Mouse (Mus musculus): Measurements from ENCODE around the gene 5730596B20Rik. TPM values are rescaled to one million over a fixed set of nuclear protein-coding genes. Genes with fewer than 3 reads are reported as not detected.

The 5730596B20Rik gene
- total RNA-seq, 2 experiments from 2014 or later = not detected

DNA sequence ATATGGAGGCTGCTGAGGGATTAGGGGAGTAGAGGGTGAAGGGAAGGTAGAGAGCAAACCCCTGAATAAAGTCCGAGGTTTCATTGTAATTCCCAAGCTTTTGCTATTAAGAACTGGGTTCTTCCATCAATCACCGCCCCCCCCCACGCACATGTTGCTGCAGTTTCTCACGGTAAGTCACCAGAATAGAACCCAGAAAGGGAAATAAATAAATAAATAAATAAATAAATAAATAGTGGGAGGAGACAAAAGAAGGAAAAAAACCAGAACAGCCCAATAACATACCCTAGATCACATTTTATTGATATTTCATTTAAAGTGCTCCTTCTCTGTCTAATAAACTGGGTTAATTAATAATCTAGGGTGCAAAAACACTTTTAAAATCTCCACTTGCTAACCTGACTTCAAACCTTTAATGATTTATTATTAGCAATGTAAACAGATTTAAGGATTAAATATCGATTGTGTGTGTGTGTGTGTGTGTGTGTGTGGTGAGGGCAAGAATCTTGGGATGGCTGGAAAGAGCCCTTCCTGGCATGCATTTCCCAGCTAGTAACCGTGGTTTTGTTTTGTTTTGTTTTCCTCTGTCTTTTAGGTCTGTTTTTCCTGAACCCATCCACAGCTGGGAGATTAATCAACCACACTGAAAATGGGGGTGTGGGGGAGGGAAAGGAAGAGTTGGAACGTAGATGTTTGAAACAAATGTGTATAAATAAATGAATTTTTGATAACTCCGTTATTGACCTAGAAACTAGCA is 15.8 kb upstream of the 5730596B20Rik start:
- DNase-seq (ENCODE audit: low spot score) = no peak
- intact Hi-C loops (cut with DNase I) = loop anchor here (5.0 kb wide), 2 partner anchors 36 to 979 kb away; no protein-coding TSS in a partner anchor

DNA sequence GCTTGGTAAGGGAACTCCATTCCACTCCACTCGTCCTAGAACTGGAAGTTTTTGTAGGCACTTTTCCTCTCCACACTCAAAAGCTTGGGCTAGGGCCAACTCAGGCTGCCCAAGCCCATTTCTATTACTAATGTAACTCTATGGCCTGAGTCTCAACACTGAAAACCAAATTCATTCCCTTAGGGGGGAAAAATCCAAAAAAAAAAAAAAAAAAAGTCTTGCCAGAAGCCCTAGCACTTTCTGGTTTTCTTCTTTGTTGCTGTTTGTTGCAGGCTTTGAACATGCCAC is 15.3 kb upstream of the 5730596B20Rik start:
- intact Hi-C loops (cut with DNase I) = loop anchor here (5.0 kb wide), 2 partner anchors 35 to 980 kb away; no protein-coding TSS in a partner anchor

GRCm38 (mm10) chr6:52162611-52163365 is 14.5 kb upstream of the 5730596B20Rik start:
- no peak for DNase-seq (ENCODE audit: low spot score)
- intact Hi-C loops (cut with DNase I) = loop anchor here (5.0 kb wide), 2 partner anchors 35 to 980 kb away; no protein-coding TSS in a partner anchor

More for the DNA sequence above, 15.3 kb upstream of the 5730596B20Rik start:
- no peak for DNase-seq (ENCODE audit: low spot score)

DNA sequence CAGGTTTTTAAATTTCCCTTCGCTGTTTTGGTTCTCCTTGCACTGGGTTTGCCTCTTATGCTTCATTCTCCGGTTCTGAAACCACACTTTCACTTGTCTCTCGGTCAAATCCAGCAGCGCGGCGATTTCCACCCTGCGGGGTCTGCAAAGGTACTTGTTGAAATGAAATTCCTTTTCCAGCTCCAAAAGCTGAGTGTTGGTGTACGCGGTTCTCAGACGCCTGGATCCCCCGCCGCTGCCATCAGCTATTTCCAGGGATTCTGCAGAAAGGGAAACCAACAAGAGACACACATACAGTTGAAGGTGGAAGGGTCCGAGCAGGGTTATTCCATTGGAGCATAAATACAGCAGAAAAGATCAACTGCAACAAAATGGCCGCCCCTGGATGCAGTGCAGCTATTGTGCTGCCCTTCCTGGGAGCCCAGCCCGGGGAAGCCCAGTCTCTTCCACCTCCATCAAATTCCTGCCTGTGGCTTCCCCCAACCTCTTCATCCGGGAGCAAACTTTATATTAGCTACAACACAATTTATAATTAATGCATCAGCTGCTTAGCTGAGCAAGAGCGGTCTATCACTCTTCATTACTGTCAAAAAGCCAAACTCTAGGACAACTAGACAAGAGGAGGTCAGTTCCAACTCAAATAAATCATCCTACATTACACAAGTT is 13.8 kb upstream of the 5730596B20Rik start:
- no peak for DNase-seq (ENCODE audit: low spot score)
- intact Hi-C loops (cut with DNase I) = loop anchor here (5.0 kb wide), 2 partner anchors 34 to 981 kb away; no protein-coding TSS in a partner anchor

- intact Hi-C loops (cut with DNase I) = loop anchor here (5.0 kb wide), 2 partner anchors 33 to 982 kb away; no protein-coding TSS in a partner anchor
- no peak for DNase-seq (ENCODE audit: low spot score)
These were observed 13.2 kb upstream of the 5730596B20Rik start for GRCm38 (mm10) chr6:52164051-52164625.

- intact Hi-C loops (cut with DNase I) = loop anchor here (5.0 kb wide), 2 partner anchors 32 to 983 kb away; no protein-coding TSS in a partner anchor
- no peak for DNase-seq (ENCODE audit: low spot score)
These were observed 12.5 kb upstream of the 5730596B20Rik start, which contains the start of gene Hoxa2 for GRCm38 (mm10) chr6:52164626-52165440. Gene Hoxa2 (minus strand): TSS chr6:52164831.

DNA sequence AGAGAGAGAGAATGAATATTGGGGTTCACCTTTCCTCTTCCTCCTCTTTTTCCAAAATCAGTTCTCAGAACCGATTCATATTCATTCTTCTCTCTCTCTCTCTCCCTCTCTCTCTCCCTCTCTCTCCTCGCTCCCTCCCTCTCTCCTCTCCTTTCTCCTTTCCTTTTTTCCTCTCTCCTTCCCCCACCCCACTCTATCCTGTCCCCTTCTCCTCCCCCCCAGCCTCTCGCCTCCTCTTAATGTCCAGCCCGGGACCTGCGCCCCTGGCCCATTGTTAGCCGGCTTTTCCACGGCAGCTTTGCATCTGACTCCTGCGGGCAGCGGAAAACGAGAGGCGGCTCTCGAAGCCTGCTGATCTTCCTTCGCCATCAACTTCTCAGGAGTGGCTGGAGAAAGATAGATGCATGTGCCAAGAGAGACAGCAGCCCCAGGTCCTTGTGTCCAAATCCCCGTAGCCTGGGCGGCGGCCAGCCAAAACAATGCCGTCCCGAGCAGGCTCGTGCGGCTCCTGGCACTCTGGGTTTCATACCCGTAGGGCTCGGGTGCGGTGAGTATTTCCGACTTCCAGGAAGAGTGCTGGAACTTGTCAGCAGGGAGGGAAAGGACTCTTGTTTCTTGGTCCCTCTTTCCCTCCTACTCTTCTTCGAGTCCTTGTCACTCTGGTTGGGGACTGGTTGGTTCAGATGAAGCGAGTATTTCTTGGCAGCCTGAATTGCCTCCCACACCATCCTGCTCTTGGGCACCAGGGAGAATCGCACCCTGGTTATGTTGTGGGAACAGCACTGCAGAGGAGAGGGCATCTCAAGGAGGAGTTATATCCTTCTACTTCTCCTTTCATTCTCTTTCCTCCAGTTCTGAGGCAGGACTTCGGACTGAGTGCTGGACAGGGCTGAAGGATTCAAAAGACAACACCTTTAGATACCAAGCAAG is 11.6 kb upstream of the 5730596B20Rik start:
- no peak for DNase-seq (ENCODE audit: low spot score)
- intact Hi-C loops (cut with DNase I) = no loop called here

GRCm38 (mm10) chr6:52166431-52167077 is 10.7 kb upstream of the 5730596B20Rik start:
- no peak for DNase-seq (ENCODE audit: low spot score)
- intact Hi-C loops (cut with DNase I) = no loop called here

GRCm38 (mm10) chr6:52167176-52167575 is 10.1 kb upstream of the 5730596B20Rik start:
- intact Hi-C loops (cut with DNase I) = no loop called here
- DNase-seq (ENCODE audit: low spot score) = no peak

DNA sequence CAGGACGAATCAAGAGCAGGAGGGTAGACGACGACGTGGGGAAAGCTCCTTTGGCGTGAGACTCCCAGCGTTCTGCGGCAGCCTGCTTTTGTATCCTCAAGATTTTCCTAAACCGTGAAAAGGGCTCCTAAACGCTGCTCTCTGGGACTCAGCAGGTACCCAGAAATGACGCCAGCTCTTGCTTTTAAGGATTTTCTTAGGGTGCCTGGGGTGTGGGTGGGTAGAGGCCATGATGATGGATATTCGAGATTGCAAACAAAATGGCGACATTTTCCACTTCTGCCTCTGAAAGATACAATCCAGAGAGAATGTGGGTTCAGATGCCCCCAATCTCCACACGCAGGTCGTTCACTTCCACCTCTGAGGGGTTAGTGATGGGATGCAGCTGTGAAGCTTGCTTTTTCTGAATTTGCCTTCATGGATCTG is 9.5 kb upstream of the 5730596B20Rik start:
- DNase-seq (ENCODE audit: low spot score) = no peak
- intact Hi-C loops (cut with DNase I) = no loop called here

- intact Hi-C loops (cut with DNase I) = no loop called here
These were observed 8.9 kb upstream of the 5730596B20Rik start for GRCm38 (mm10) chr6:52168191-52169055.

DNA sequence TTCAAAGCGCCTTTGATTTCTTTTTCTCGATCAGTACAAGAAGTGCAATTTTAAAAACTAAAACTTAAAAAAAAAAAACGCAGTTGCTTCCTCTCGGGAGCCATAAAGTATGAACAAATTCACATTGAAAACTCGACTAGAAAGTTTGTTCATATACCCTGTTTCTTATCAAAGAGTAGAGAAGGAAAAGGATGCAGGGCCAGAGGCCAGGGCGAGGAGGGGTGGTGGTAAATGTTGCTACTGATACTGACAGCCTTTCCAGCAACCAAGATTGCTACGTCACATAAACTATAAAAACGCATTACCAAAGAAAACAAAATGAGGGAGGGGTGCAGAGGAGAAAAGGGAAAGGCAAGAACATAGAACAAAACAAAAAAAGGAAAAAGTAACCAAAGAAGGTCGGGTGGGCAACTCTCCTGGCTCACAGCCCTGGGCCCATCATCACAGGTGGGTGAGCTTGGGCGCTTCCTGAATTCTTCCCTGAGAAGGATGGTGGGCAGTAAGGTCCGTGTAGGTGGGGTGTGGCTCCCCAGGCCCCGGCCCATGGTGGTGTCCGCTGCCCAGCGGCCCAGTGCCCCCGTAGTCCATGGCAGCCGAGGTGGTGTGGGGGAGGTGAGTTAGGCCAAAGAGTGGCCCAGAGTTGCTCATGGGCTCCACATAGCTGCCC is 7.7 kb upstream of the 5730596B20Rik start:
- intact Hi-C loops (cut with DNase I) = no loop called here
- DNase-seq (ENCODE audit: low spot score) = no peak

More at GRCm38 (mm10) chr6:52168191-52169055, 8.9 kb upstream of the 5730596B20Rik start:
- DNase-seq (ENCODE audit: low spot score) = no peak

- DNase-seq (ENCODE audit: low spot score) = no peak
- intact Hi-C loops (cut with DNase I) = no loop called here
These were observed 7.0 kb upstream of the 5730596B20Rik start for GRCm38 (mm10) chr6:52170166-52170897.

DNA sequence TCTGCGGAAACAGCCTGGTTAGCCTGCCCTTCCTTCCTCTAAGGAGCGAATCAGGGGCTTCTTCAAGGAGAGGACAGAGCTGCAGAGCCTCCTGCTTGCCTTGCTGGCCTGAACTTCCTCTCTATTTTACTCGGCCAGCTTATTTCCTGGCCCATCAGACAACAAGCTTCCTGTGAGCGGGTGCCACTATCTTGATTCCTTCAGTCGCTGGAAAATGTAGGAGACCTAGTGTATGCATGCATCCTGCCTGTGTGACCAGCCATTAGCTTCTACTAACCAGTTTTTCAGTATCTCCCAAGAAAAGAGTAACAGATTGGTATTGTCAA is 6.4 kb upstream of the 5730596B20Rik start:
- intact Hi-C loops (cut with DNase I) = no loop called here
- DNase-seq (ENCODE audit: low spot score) = no peak

DNA sequence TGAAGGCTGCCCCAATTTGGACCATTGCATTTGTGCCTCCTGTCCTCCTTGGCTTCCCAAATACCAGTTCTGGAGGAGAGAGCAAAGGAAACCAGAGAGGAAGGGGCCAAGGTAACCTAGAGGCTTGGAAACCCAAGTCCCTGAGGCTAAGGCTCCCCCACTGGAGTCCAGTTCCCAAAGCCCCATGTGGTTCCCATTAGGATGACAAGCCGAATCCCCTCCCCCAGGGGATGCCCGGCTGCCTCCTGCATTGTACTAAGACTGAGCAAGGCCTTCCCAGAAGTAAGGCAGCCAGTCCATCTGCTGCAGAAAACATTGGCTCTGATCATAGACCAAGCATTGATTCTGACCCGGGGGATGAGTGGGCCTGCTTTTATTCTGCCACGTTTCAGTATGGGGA is 6.0 kb upstream of the 5730596B20Rik start:
- intact Hi-C loops (cut with DNase I) = no loop called here
- DNase-seq (ENCODE audit: low spot score) = no peak

- intact Hi-C loops (cut with DNase I) = no loop called here
- DNase-seq (ENCODE audit: low spot score) = no peak
These were observed 5.4 kb upstream of the 5730596B20Rik start for GRCm38 (mm10) chr6:52171938-52172337.

Measured in heart, postnatal 25 days (tissue).